In the genomic region with DNA sequence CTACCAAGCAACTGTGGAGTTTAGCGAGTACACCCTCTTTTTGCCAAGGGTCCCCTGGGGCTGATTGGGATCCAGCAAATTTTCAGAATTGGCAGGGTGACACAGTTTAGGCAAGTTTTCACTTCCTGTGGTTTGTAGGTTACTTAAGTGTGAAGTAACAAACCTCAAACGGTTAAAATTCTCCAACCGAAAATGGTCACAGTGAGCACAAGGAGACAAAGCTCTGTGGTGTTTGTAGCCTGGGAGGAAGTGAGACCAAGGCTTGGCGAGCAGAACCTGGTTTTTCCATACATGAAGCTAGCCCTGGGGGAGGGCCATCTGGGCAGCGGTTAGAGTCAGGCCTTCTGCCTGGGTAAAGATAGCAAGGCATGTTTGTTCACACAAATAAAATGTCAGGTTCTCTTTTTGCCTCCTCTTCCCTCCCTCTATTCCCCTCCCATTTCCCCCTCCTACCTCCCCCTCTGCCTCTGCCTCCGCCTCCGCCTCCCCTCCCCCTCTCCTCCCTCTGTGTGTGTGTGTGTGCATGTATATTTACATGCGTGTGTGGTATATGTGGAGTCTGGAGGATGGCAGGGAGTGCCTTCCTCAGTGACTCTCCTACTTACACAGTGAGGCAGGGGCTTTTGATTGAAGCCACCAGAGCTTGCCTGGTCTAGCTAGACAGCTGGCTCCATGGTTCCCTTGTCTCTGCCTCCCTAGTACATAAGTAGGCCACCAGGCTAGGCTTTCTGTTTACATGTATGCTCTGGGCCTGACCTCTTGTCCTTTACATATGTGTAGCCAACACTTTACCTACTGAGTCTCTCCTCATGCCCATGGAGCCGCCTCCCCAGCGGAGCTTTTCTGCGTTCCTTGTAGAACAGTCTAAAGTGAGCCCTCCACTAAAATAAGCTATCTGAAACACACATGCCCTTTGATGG, we compare ENCODE assay signal across 8 mouse cellular contexts.
A peak's percentile ranks its signal among the peaks of the same experiment; 100 is the strongest.
DNase-seq lines count a peak whose midpoint lies in the region; ATAC-seq and TF ChIP-seq lines count a peak whose summit lies in the region.

No protein-coding gene starts in this region.

- peak; percentile 75 for ATAC-seq in activated CD4-positive, CD25-positive, alpha-beta regulatory T cell, adult 4 months
- ATAC-seq in frontal cortex, adult (ENCODE audit: low TSS enrichment) = no peak

- TF ChIP-seq CTCF in left cerebral cortex, adult 2 months (IDR thresholded peaks at IDR 0.05) = no peak

- intact Hi-C loops in left cerebral cortex, postnatal 14 days (cut with DNase I) = no loop called here
- intact Hi-C loops in left cerebral cortex, adult 2 months (cut with DNase I) = no loop called here
- intact Hi-C loops in heart, postnatal 10 days (cut with DNase I) = no loop called here

- H3K4me3 ChIP-seq in left cerebral cortex, adult 2 months = no peak overlapping the region
- no peak overlapping the region for H3K4me3 ChIP-seq in forebrain, embryonic 10.5 days

- no peak overlapping the region for H3K27ac ChIP-seq in left cerebral cortex, adult 2 months
- H3K27ac ChIP-seq in forebrain, embryonic 10.5 days = no peak overlapping the region

- peaks cover 17% of the 10 kb centered on the region for H3K4me1 ChIP-seq in forebrain, embryonic 10.5 days

- peak; percentile 31 to 34 for DNase-seq in left cerebral cortex, postnatal 14 days (ENCODE audit: low spot score in 2 of 2)
- no peak for DNase-seq in left cerebral cortex, adult 2 months (ENCODE audit: extremely low spot score in 1 of 2, low spot score in 2 of 2)
- peak; percentile 26 to 36 for DNase-seq in heart, postnatal 10 days
- DNase-seq in lung, postnatal 25 days (ENCODE audit: low spot score) = peak; percentile 71
- DNase-seq in thymus, adult 18-20 months = peak; percentile 61 to 76
- DNase-seq in forebrain, embryonic 10.5 days (ENCODE audit: extremely low spot score, low spot score) = no peak

- no peaks in the 10 kb centered on the region for H3K9me3 ChIP-seq in forebrain, embryonic 10.5 days

- no peaks in the 10 kb centered on the region for H3K36me3 ChIP-seq in forebrain, embryonic 10.5 days (replicated peaks)

- 70% methylated on average over 11 of the region's 11 CpGs for WGBS in forebrain, embryonic 10.5 days

- H3K27me3 ChIP-seq in forebrain, embryonic 10.5 days (ENCODE audit: poor library complexity, severe bottlenecking) = no peaks in the 10 kb centered on the region

Comparison
In these comparisons a context has a peak if more than half of its experiments do, and no peak if none do; other contexts are left out.
1. DNase-seq: peak in left cerebral cortex, postnatal 14 days (2 of 2), heart, postnatal 10 days (2 of 2), lung, postnatal 25 days (single experiment) and thymus, adult 18-20 months (2 of 2); none in left cerebral cortex, adult 2 months (0 of 2) and forebrain, embryonic 10.5 days (single experiment).